Mouse (Mus musculus) lung, postnatal 0 days (tissue): ENCODE data around the gene Efcab6.

Source experiments
- CTCF ChIP-seq: IDR thresholded peaks from 2 replicates; pipeline ENCODE4 v1.5.1; 2016; ENCODE audit warnings: antibody characterized with exemption, mild to moderate bottlenecking
- EP300 ChIP-seq: IDR thresholded peaks from 2 replicates; pipeline ENCODE4 v1.6.1; 2016; ENCODE audit warnings: antibody characterized with exemption, mild to moderate bottlenecking, control low read depth

GRCm38 (mm10) chr15:83982186-83982936 is 82.8 kb downstream of the Efcab6 start:
- TF ChIP-seq CTCF (no peak), EP300 (no peak)
